Mouse (Mus musculus) kidney, postnatal 25 days (tissue): ENCODE measurements around the gene Gpr35.
A peak's percentile ranks its signal among the peaks of the same experiment; 100 is the strongest.
"Not testable (repeated sequence)": the region's sequence is repeated elsewhere in the genome, so short reads cannot be mapped to it uniquely, and the experiment has no call there.

ENCODE experiments used
- DNase-seq, 2 experiments: peaks; one replicate each; pipeline ENCODE4 v3.0.0; 2021; ENCODE audit warnings: mixed read lengths in 2 of 2

Gpr35 gene

DNA sequence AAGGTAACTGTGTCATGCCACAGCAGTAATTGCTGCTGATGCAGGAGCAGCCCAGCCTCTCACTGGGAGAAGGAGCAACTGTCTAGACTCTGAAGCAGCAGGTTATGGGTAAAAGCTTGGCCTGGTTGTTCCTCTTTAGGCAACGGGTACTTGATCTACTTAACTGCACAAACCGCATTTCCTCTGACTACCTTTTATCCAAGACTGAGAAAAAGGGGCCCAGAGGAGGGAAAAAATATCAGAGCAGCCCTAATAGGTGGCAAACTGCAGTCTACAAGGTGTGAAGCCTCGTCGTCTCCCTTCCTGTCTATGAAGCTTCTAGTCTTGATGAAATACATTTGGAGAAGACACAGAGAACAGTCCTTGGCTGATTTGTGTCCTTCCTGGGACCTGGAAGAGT, 17.1 kb upstream of the Gpr35 start:
- DNase-seq = peak in 1 of 2 experiments; percentile 29

GRCm38 (mm10) chr1:92934182-92934827, 16.4 kb upstream of the Gpr35 start, which contains the start of gene Capn10:
Capn10 (plus strand) TSS chr1:92934376.
- peak; percentile 95 to 98 for DNase-seq

DNA sequence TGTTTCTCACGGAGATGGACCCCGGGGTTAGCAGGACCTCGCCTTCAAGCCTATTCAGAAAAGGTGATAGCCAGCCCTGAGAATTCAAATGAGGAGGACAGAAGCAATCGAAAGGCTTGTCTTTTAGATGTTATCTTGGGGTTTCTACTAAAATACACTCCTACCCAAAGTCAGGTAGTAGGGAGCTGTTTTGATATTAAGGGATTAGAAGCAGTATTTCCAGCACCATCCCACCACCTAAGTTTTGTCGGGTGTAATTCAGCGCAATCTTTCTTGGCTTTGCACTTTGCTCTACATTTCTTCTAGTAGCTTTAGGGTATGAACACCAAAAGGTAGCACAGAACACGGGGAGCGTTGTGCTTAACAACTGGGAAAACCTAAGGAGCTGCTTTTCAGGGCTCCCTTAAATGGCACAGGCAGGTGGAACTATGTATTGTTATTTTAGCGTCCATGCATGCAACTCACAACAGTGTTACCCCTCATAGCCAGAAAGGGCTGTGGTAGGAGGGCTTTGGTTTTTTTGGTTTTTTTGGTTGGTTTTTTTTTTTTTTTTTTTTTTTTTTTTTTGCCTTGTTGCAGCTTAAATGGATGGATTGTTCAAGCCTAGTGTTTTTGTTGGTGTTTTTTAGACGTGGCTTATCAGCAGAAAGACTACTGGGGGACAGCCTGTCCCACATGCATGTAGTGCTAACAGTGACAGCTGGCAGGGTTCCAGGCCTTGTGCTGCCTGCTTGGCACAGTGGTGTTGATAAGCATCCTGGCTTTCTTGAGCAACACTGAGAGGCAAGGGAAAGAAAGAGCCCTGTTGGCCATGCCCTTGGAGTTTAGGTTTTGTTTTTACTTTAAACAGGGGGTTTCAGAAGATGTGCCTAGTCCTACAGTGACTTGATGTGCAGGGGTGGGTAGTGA, 15.4 kb upstream of the Gpr35 start:
- peak; percentile 75 to 77 for DNase-seq

- peak in 1 of 2 experiments; percentile 24 for DNase-seq
Observed at GRCm38 (mm10) chr1:92935977-92936376, 14.7 kb upstream of the Gpr35 start.

- DNase-seq = peak; percentile 29 to 54
Observed at GRCm38 (mm10) chr1:92936467-92936866, 14.2 kb upstream of the Gpr35 start.

- DNase-seq = no peak
Observed at GRCm38 (mm10) chr1:92937797-92938196, 12.9 kb upstream of the Gpr35 start.

- DNase-seq = no peak
Observed at GRCm38 (mm10) chr1:92939746-92940145, 10.9 kb upstream of the Gpr35 start.

- no peak for DNase-seq
Observed at GRCm38 (mm10) chr1:92943219-92943989, 7.3 kb upstream of the Gpr35 start.

- no peak for DNase-seq
Observed at GRCm38 (mm10) chr1:92947966-92948365, 2.7 kb upstream of the Gpr35 start.

DNA sequence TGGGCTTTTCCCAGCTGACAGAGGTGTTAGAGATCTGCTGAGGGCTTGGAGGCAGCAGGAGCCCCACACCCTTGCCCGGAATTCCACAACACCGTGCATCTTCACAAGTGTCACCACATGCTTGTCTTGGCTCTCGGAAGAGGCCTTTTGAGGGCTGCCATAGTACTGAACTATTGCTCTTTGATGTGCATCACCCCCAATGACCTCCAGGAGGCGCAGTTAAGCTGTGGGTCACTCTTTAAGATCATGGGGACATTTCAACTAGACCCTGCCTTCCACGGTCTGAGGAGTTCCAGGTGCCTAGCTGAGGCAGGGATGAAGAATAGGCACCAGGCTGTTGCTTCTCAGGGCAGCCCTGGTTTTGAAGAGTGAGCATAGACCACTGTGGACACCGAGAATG, 1.2 kb upstream of the Gpr35 start:
- DNase-seq = peak in 1 of 2 experiments; percentile 24

GRCm38 (mm10) chr1:92953641-92954040, 3.0 kb downstream of the Gpr35 start:
- DNase-seq = peak in 1 of 2 experiments; percentile 17

GRCm38 (mm10) chr1:92956571-92957335, 6.1 kb downstream of the Gpr35 start:
- peak; percentile 72 to 85 for DNase-seq

- DNase-seq = no peak
Observed at GRCm38 (mm10) chr1:92958999-92959398, 8.3 kb downstream of the Gpr35 start.

GRCm38 (mm10) chr1:92970791-92971190, 20.1 kb downstream of the Gpr35 start:
- DNase-seq = not testable (repeated sequence)

DNA sequence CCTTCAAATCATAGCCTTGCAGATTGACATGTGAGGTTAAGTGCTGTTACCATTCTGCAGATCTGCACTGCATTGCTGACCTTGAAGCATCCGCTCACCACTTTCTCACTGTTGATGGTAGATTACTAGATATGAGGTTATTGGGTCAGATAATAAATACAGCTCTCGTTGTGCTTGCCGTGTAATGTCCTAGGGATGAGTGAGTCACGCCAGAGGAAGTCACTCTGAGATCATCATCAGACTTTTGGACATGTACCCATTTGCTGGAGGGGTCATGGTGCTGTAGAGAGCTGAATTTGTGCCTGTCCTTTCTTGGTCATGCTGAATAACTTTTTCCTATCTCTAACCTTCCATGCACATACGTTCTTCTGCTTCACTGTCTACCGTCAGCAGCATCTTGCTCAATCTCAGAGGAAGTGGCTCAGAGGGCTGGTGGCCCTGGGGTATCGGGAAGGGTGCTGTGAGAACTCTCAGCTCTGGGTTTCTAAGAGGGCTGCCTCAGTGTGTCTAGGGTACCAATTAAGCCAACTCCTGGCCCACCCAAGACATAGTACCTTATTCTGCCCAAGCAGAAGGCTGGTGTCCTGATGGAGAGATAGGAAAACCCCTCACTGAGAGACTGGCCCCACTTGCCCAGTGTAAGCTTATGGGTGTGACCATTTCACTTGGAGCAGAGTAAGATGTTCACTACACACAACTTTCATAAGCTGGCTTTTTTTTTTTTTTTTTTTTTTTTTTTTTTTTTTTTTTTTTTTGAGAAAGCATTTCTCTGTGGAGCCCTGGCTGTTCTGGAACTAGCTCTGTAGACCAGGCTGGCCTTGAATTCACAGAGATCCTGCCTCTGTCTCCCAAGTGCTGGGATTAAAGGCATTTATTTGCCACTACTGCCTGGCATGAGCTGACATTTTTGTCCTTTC, 21.5 kb downstream of the Gpr35 start:
- DNase-seq = no peak

DNA sequence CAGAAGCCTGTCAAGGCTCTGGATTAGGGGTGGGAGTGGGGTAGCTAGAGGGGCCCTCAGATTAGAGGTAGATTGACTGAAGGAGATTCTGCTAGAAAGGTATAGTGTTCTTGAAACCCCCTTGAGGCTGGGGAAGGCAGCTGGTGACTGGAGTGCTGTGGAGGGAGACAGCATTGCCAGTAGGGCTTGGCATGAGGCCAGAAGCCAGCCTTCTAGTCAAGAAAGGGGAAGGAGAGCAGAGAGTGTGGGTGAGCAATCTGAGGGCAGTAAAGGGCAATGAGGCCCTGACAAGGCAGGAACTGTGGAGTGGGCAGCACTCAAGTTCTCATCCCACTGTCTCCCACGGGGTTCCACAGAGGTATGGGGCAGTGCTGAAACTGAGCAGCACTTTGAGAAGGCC, 22.2 kb downstream of the Gpr35 start:
- DNase-seq = peak; percentile 53 to 65

DNA sequence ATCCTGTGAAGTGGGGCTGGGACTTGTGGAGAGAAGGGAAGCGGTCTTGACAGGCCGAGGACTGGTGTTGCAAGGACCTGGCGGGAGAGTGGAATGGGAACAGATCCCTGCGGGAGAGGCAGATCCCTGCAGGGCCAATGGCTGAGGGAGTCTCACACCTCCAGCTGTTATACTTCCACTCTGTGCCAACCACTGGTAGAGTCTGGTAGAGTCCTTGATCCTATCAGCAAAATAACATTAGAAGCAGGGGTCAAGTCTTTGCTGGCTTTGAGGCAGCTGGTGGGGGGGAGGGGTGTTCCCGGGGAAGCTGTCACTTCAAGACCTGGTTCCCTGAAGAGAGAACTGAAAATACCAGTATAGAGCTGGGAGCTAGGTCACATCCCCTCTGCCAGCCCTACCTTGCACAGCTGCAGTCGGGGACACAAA, 25.5 kb downstream of the Gpr35 start:
- peak in 1 of 2 experiments; percentile 62 for DNase-seq

GRCm38 (mm10) chr1:92978645-92979044, 28.0 kb downstream of the Gpr35 start:
- no peak for DNase-seq

GRCm38 (mm10) chr1:92979073-92979602, 28.5 kb downstream of the Gpr35 start:
- no peak for DNase-seq

DNA sequence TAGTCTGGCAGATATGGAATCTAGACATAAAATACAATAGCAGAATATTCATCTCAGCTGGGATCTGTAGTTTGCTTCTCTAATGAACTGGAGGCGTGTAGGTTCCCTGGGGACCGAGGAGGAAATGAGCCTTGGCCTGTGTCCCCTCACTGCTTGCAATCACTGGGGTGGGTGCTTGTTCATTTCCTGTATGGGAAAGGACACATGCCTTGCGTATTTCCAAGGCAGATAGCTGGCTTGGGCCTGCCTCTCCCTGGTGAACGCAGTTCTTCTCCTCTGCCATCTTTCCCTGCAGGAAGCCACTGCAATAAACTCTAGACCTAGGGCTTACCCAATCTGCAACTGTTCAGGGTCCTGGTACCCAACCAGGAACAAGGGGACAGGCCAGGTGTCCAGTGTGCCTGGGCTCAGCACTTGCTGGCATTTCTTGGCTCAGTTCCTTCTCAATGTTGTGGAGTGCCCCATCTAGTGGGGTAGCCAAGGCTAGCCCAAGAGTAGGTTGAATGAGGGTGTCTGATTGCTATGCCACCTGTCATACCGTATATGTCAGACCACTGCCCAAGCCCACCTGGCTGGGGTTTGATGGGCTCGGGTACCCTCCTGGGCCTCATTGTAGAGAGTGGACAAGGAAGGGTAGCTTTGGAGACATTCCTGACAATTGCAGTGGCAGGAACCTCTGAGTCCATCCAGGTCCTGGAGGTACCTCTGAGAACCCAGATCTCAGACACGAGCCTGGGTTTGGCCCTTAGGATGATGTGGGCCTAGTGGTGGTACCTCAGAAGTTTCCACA, 30.6 kb downstream of the Gpr35 start:
- peak; percentile 70 to 83 for DNase-seq
